Mouse (Mus musculus) CD8-positive naive resting alpha-beta T cell, adult 57 days (primary cell): Measurements from ENCODE around the gene Anapc11. TPM values are rescaled to one million over a fixed set of nuclear protein-coding genes. Genes with fewer than 3 reads are reported as not detected.

Source experiments
- total RNA-seq: library from RNA; stranded (reverse); gene quantifications from one replicate; pipeline ENCODE4 v1.2.4, GENCODE M21; 2023

Gene Anapc11
- 84.8 TPM for total RNA-seq

DNA sequence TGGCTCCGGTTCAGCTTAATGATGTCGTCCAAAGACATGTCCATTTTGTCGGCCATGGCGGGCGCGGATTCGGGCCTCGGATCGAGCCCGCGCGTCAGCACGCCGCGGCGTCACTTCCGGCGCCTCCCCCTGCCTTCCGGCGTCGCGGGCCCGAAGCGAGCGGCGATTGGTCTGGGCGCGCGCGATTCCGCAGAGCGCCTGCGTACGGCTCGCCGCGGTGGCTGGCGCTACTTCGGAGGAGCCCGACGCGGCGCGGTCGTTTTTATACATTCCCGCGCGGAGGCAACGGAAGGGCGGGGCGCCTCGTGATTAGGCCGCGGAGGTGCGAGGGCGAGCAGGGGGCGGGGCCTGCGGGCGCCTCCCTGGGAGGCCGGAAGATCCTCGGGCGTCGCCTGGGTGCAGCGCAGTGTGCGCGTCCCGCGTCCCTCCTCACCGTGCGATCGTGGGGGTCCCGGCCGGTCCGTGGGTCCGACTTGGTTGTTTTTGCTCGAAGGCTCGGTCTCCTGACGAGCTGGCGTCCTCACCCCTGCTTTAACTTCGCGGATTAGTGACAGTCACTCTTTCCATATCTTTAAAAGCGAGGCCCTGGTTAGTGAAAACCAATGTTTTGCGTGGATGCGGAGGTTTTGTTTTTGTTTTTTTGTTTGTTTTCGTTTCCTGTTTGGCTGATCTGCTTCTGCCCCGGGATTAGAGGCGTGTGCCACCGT, at the start of gene Anapc11, which contains the start of gene Alyref:
Anapc11 (plus strand) TSS at position 139 of the 707 bp plus-strand sequence.
Alyref (minus strand) TSS at position 83 of the 707 bp plus-strand sequence.

DNA sequence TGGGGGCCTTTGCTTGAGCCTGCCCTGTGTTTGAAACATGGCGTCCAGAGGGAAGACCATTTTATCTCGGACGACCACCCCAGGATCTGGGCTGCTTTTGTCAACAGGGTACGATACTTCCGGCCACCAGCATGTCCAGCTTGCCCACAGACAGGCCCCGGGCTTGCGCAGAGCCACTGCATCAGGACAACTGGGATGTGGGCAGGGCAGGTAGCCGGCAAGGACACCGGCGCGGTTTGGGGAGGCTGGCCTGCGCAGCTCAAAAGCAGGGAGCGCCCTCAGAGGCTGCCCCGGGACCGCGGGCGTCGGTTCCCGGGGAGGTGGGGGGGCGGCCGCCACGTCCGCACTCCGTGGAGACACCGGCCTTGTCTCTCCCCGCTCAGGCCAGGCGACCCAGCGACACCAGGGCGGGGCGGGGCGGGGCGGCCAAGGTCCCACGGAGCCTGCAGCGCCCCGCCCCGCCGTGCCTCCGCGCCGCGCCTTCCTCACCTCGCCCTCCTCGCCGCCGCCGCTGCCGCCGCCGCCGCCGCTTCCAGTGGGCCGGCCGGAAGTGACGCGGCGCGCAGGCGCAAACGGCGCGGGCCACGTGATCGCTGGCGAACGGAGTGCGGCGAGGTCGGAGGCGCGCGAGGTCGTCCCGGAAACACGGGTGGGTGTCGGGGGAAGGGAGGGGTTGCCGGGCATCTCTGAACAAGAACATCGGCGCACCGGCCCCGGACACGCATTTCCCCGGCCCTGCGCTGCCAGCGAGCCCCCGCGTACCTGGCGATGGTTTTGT, 48.9 kb upstream of the Anapc11 start, which contains the start of gene Mcrip1:
Mcrip1 (minus strand) TSS at position 560 of the 778 bp plus-strand sequence.

DNA sequence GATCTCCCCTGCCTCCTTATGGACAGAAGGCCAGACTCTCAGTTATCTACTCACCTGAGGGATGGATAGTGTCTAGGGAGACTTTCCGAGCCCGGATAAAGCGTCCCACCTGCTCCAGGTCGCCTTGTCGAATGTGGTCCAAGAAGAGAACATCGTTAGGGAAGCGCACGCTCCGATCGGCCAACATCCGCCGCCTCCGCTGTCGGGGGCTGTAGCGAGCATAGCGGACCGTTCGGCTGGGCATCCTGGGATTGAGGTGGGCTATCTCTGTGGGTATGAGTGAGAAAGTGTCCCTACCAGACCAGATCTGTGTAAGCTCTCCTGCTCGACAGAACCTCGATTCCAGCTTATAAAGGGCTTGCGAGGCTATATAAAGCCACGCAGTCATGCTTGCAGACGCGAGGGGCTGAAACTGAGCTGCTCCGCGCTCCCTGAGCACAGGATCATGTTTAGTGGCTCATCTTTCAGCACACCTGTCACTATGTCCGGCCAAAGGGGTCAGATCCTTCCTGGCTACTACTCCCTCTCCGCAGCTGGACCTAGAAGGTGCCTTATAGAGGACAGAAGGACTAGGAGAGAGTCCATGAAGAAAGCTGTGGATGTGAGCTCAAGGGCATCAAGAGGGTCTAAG, 47.3 kb upstream of the Anapc11 start, which contains the start of gene Ppp1r27:
Ppp1r27 (minus strand) TSS at position 323 of the 631 bp plus-strand sequence.

GRCm38 (mm10) chr11:120572752-120573584, 25.3 kb upstream of the Anapc11 start, which contains the start of gene P4hb:
Gene P4hb (minus strand): TSS chr11:120573253.

GRCm38 (mm10) chr11:120581490-120582267, 16.5 kb upstream of the Anapc11 start, which contains the start of gene Arhgdia:
Gene Arhgdia (minus strand): TSS chr11:120581624.

GRCm38 (mm10) chr11:120608241-120609034, 10.2 kb downstream of the Anapc11 start, which contains the start of gene Npb:
Gene Npb (plus strand): TSS chr11:120608477.

DNA sequence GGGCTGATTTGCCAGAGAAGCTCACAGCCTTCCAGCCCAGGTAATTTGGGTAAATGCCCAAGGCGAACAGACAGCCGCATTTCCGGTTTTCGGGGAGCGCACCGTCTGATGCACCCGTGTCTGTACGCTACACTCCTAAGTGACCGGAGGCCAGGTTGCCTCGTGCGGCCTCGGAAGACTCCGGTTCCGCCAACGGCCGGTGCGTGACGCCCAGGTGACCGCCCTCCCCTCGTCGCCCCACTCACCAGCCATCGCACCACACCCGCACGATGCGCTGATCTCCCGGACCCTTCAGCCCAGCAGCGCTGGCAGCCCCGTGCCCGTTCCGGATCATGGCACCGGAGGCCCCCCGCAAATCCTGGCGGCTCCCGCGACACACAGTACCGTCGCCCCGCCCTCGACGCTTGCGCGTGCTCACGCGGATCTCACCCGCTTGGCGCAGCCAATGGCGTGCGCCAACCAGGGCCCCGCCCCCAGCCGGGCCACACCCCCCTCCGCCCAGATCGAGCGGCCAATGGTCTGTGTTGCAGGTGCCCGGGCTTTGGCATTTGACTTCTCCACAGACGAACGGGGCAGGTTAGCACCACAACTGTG, 19.4 kb downstream of the Anapc11 start, which contains the start of gene Pcyt2:
Pcyt2 (minus strand) TSS at position 418 of the 594 bp plus-strand sequence.

GRCm38 (mm10) chr11:120625152-120625775, 27.0 kb downstream of the Anapc11 start, which contains the start of gene Sirt7:
Gene Sirt7 (minus strand): TSS chr11:120625240.

DNA sequence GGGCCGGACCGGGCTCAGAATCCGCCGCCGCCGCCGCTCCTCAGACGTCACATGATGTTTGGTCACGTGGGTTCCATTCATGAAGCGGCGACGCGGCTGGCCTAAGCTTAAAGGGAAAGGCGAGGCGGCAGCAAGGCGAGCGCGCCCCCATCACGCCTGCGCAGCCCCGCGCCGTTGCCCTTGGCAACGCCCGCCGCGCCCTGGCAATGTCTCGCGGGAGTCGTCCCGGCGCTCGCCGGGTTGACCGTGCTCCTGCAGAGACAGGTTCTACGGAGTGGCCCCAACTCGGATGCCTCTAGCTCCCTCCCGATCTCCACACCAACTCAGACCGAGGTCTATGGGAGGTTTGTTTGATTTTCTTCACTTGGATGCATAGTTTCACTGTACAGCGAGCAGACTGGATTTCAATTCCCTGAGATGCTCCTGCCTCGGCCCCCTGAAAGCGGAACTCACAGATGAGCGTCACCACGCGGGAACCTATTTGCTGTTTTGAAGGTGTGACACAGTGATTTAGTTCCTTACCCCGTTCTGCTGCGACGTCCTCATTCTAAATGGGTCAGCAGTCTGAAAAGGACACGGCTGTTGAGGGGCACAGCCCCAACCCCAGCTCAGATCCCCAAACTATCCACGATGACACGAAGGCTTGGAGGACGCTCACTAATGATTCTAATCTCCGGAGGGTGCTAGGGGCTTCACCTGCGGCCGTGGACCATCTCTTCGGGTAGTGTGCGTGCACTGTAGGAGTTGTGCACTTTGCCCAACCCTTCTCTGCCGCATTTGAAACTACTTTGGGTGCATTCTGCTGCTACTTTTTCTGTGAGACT, 35.5 kb downstream of the Anapc11 start, which contains the start of gene Mafg:
Mafg (minus strand) TSS at position 81 of the 824 bp plus-strand sequence.

DNA sequence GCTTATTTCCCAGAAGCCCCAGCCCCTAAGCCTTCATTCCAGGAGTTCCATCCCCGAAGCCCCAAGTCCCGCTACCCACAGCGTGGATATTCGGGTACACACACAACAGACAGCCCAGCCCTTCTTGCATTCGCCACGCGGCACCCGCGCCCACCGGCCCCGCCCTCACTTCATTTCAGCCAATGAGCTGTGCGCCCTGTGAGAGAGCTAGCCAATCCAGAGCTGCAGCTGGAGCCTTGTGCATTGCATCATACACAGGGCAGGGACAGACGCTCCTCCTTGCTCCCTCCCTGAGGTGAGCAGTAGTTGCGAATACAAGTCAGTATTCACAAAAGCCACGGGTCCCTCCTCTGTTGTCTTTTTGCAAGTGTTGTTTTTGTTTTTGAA, 45.4 kb downstream of the Anapc11 start, which contains the start of gene Pycr1:
Pycr1 (minus strand) TSS at position 169 of the 387 bp plus-strand sequence.

DNA sequence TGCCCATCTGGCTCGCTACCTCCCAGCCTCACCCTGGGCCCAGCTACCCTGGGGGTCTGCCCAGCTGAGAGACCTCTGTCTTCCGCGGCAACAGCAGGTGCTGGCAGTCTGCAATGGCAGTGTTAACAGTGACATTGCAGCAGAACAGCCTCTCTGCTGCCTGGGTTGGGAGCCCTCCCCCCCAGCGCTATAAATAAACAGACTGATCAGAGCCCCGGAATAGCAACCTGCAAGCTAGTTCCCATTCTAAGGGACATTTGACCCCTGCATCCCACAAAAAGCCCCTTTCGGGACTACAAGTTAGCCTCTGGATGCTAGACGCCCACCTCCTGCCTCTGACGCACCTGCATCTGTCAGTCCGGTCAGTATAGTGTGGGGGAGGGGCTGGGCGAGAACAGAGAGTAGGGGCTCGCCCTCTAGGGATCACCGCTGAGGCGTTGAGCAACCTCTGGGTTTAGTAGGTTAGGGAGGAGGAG, 49.8 kb downstream of the Anapc11 start, which contains the start of gene Myadml2:
Myadml2 (minus strand) TSS at position 158 of the 476 bp plus-strand sequence.

Other genes starting within 250 kb of the Anapc11 start
- gene Actg1, start 249.9 kb upstream of the Anapc11 start, total RNA-seq = 1,479 TPM
- gene Fscn2, start 236.9 kb upstream of the Anapc11 start, total RNA-seq = not detected
- 19.7 TPM for gene Faap100, start 219.7 kb upstream of the Anapc11 start, total RNA-seq
- gene Nploc4, start 160.7 kb upstream of the Anapc11 start, total RNA-seq = 45.7 TPM
- 14.2 TPM for gene Tspan10, start 155.8 kb upstream of the Anapc11 start, total RNA-seq
- gene Pde6g, start 144.9 kb upstream of the Anapc11 start, total RNA-seq = 0.77 TPM
- 2.9 TPM for gene Oxld1, start 140.4 kb upstream of the Anapc11 start, total RNA-seq
- 28.4 TPM for gene Ccdc137, start 140.3 kb upstream of the Anapc11 start, total RNA-seq
- 10.8 TPM for gene Arl16, start 130.8 kb upstream of the Anapc11 start, total RNA-seq
- gene Mrpl12, start 113.8 kb upstream of the Anapc11 start, total RNA-seq = 36.0 TPM
- 11.0 TPM for gene Slc25a10, start 106.6 kb upstream of the Anapc11 start, total RNA-seq
- gene Gcgr, start 67.7 kb upstream of the Anapc11 start, total RNA-seq = not detected
- gene Mcrip1, start 48.7 kb upstream of the Anapc11 start, total RNA-seq = 41.2 TPM
- not detected for gene Ppp1r27, start 47.3 kb upstream of the Anapc11 start, total RNA-seq
- 159 TPM for gene P4hb, start 25.2 kb upstream of the Anapc11 start, total RNA-seq
- 371 TPM for gene Arhgdia, start 16.8 kb upstream of the Anapc11 start, total RNA-seq
- 93.3 TPM for gene Alyref, start 56 bp upstream of the Anapc11 start, total RNA-seq
- 3.2 TPM for gene Npb, start 10.1 kb downstream of the Anapc11 start, total RNA-seq
- gene Pcyt2, start 19.5 kb downstream of the Anapc11 start, total RNA-seq = 121 TPM
- gene Sirt7, start 26.8 kb downstream of the Anapc11 start, total RNA-seq = 126 TPM
- 28.8 TPM for gene Mafg, start 35.2 kb downstream of the Anapc11 start, total RNA-seq
- gene Pycr1, start 45.3 kb downstream of the Anapc11 start, total RNA-seq = 1.9 TPM
- not detected for gene Myadml2, start 49.7 kb downstream of the Anapc11 start, total RNA-seq
- gene Notum, start 62.8 kb downstream of the Anapc11 start, total RNA-seq = not detected
- 104 TPM for gene Aspscr1, start 74.6 kb downstream of the Anapc11 start, total RNA-seq
- 33.8 TPM for gene Cenpx, start 115.3 kb downstream of the Anapc11 start, total RNA-seq
- gene Lrrc45, start 115.5 kb downstream of the Anapc11 start, total RNA-seq = 28.8 TPM
- 1.7 TPM for gene Rac3, start 123.0 kb downstream of the Anapc11 start, total RNA-seq
- gene Dcxr, start 128.9 kb downstream of the Anapc11 start, total RNA-seq = not detected
- not detected for gene Cbr2, start 133.7 kb downstream of the Anapc11 start, total RNA-seq
- gene Hmga1b, start 164.4 kb downstream of the Anapc11 start, total RNA-seq = 35.1 TPM
- 13.1 TPM for gene Rfng, start 185.8 kb downstream of the Anapc11 start, total RNA-seq
- gene Gps1, start 185.9 kb downstream of the Anapc11 start, total RNA-seq = 55.1 TPM
- gene Dus1l, start 198.0 kb downstream of the Anapc11 start, total RNA-seq = 48.2 TPM
- gene Fasn, start 226.1 kb downstream of the Anapc11 start, total RNA-seq = 110 TPM